Mouse (Mus musculus) heart, adult 2 months (tissue): ENCODE data around the gene Nptn.

Experiments
- CTCF ChIP-seq: fragments of 200-600 bp; IDR thresholded peaks from 2 replicates; pipeline ENCODE4 v1.8.1; 2022; ENCODE audit warnings: antibody characterized with exemption, mild to moderate bottlenecking, moderate library complexity
- EP300 ChIP-seq: fragments of 200-500 bp; IDR thresholded peaks from 2 replicates; pipeline ENCODE4 v1.6.1; 2011; ENCODE audit warnings: low read depth, low read length, control low read depth; ENCODE audit not compliant: insufficient read depth
- POLR2A ChIP-seq: fragments of 200-500 bp; IDR thresholded peaks from 2 replicates; pipeline ENCODE4 v1.6.1; 2011; ENCODE audit warnings: mild to moderate bottlenecking, low read depth, low read length, control low read depth; ENCODE audit not compliant: insufficient read depth

DNA sequence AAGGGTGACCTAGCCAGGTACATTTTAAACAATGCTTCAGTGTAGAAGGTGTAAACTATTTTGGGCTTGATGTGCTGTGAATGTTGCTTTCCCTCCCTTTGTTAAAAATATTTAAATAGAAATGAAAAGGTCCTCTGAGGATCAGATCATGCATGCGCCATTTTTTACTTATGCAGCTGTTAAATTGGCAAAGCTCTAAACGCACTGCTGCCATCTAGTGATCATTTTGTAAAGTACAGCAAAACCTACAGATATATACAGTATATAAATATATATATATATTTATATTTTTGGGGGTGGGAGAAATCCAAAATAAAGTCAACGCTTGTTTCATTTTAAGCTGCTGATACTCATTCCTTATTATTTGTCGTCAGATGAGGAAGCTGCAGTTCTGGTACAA is 70.0 kb downstream of the Nptn start:
- TF ChIP-seq CTCF = peak; percentile 90
- no peak for TF ChIP-seq POLR2A
- no peak for TF ChIP-seq EP300
